Mouse (Mus musculus) v-Abl transformed pro-B cells (cell line): ENCODE measurements around the gene Hyal1.

Experiments used
- in situ Hi-C, 2 experiments: fragments of 400-800 bp; cut with MboI; formaldehyde crosslinking; loops; one replicate each; pipeline ENCODE4 v1.15.1; 2025; ENCODE audit not compliant: unreplicated experiment in 2 of 2

The Hyal1 gene

GRCm38 (mm10) chr9:107547957-107548356 lies 28.8 kb upstream of the Hyal1 start:
- in situ Hi-C loops: loop anchor here (25.0 kb wide), 2 partner anchors 1386 to 1539 kb away; partner anchors contain the start of genes Ccdc51 (in 1 of the 2), Glyctk (in 1 of the 2), Plxnb1 (in 1 of the 2) and Tma7 (in 1 of the 2)

GRCm38 (mm10) chr9:107548820-107549219 lies 27.9 kb upstream of the Hyal1 start:
- in situ Hi-C loops: loop anchor here (25.0 kb wide), 2 partner anchors 1387 to 1538 kb away; partner anchors contain the start of genes Ccdc51 (in 1 of the 2), Glyctk (in 1 of the 2), Plxnb1 (in 1 of the 2) and Tma7 (in 1 of the 2)

GRCm38 (mm10) chr9:107549297-107550074 lies 27.2 kb upstream of the Hyal1 start:
- in situ Hi-C loops: loop anchor here (25.0 kb wide), 3 partner anchors 1362 to 1538 kb away; partner anchors contain the start of genes Ccdc51 (in 1 of the 2), Glyctk (in 1 of the 2), Plxnb1 (in 1 of the 2) and Ppm1m (in 1 of the 2)

GRCm38 (mm10) chr9:107550491-107551116 lies 26.1 kb upstream of the Hyal1 start:
- in situ Hi-C loops: loop anchor here in 1 of 2 experiments (25.0 kb wide), 1 partner anchor 1363 kb away; the partner anchor contains the start of gene Ppm1m

DNA sequence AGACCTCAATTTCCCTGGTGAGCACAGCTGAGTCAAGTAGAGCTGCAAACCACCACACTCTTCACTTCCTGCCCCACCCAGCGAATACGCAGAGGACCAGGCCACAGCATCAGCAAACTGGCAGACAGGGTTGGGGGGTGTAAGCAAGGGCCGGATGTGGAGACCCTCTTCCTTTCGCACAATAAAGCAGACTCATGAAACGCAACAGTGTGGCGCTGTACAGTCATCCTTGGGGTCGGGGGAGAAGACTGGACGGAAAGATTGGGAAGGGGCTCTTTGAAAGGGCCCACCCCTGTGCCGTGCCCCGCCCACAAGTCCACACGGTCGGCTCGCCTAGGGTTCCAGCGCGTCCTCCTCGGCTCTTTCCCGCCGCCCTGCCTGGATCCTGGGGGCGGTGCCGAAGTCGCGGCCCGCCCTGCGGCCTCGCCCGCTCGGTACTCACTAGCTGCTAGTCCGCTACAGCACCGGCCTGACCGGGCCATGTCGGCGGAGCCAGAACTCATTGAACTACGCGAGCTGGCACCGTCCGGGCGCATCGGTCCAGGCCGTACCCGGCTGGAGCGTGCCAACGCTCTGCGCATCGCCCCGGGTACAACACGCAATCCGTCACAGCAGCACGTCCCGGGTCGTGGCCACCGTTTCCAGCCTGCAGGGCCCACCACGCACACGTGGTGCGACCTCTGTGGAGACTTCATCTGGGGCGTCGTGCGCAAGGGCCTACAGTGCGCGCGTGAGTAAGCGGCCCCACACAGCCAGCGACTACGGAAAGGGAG lies 25.4 kb upstream of the Hyal1 start, which contains the start of gene Rassf1:
Gene Rassf1 (plus strand): TSS at position 439 of the 773 bp plus-strand sequence.
- in situ Hi-C loops: loop anchor here in 1 of 2 experiments (25.0 kb wide), 1 partner anchor 1364 kb away; the partner anchor contains the start of gene Ppm1m

- in situ Hi-C loops: loop anchor here in 1 of 2 experiments (25.0 kb wide), 1 partner anchor 1365 kb away; the partner anchor contains the start of gene Ppm1m
Measured at GRCm38 (mm10) chr9:107551890-107552355, 24.8 kb upstream of the Hyal1 start.

DNA sequence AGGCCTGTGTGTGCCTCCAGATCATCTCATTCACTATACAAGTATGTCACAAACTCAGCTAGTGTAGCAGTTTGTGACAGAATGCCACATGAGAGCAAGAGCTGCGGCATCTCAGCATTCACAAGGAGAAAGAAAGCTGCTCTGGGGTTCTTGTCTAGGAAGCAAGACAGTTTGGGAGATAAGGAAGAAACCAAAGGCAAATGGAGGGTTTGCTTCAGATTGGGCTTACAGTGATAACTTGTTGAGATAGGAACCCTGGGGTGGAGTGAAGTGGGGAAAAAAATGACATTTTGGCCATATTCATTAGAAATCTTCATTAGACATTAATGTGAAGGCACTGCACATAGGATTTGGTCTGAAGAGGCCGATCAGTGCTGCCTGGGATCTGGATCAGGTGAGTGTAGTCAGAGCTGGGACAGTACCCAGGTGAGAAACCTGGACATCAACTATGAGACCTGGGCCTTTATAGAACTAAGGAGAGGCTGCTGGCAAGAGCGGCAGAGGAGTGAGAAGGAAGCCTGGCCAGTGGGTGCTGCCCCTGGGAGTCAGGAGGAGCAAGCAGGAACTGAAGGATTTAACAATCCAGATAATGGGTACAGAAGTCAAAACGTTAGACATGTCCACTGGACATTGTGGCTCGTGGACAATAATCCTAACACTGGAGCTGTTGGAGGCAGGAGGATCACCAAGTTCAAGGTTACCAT lies 23.9 kb upstream of the Hyal1 start:
- in situ Hi-C loops: loop anchor here in 1 of 2 experiments (25.0 kb wide), 1 partner anchor 1366 kb away; the partner anchor contains the start of gene Ppm1m

DNA sequence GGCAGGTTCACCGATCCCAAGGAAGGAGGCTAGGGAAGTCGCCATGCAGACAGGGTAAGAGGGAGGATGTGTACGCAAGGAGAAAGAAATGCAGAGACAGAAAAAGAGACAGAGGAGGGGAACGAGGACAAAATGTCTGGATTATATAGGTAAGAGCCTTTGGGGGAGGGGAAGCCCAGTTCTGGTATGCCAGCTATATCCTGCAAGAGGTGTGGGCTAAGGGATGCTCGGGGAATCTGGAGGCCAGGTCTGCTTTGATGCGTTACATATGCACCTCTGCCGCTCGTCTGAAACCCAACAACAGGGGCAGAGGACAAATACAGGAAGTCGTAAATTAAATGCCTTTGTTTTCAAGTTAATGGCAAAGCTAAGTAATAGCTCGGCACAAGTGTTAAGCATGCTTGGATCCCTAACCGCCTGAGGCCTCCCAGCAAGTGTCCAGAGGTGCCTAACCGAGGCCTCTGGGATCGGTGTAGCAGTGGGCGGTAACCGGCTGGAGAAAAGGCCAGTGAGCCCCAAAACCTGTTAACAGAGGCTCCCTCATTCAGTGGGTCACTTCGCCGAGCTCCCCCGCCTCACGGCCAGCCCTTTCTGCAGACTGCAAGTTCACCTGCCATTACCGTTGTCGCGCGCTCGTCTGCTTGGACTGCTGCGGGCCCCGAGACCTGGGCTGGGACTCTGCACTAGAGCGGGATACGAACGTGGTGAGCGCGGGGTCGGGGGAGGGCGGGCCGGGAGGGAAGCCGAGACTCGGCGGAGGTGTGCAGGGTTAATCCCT lies 23.0 kb upstream of the Hyal1 start:
- in situ Hi-C loops: loop anchor here in 1 of 2 experiments (25.0 kb wide), 1 partner anchor 1366 kb away; the partner anchor contains the start of gene Ppm1m

- in situ Hi-C loops: loop anchor here in 1 of 2 experiments (25.0 kb wide), 1 partner anchor 1367 kb away; the partner anchor contains the start of gene Ppm1m
Measured at GRCm38 (mm10) chr9:107554319-107554825, 22.4 kb upstream of the Hyal1 start.

DNA sequence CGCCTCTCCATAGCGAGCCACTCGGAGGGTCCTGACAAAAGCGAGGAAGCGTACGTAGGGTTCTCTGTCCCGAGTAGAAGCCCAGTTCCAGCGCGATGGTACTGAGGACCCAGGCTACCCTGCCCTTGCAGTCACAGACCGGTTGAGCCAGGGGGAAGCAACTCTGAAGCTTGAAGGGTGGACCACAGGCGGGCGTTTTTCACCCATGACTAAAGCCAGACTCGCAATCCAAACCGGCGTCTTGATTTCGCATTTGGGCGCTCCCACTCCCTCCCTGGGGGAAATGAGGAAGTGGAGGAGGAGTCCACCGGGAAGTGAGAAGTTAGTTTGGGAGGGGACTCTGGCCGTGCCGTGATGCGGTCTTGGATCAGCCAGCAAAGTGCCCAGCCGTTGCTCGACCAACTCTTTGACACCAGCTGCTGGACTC lies 21.7 kb upstream of the Hyal1 start:
- in situ Hi-C loops: loop anchor here in 1 of 2 experiments (25.0 kb wide), 1 partner anchor 1368 kb away; the partner anchor contains the start of gene Ppm1m

- in situ Hi-C loops: loop anchor here in 1 of 2 experiments (25.0 kb wide), 1 partner anchor 1368 kb away; the partner anchor contains the start of gene Ppm1m
Measured at GRCm38 (mm10) chr9:107555701-107556100, 21.0 kb upstream of the Hyal1 start.

DNA sequence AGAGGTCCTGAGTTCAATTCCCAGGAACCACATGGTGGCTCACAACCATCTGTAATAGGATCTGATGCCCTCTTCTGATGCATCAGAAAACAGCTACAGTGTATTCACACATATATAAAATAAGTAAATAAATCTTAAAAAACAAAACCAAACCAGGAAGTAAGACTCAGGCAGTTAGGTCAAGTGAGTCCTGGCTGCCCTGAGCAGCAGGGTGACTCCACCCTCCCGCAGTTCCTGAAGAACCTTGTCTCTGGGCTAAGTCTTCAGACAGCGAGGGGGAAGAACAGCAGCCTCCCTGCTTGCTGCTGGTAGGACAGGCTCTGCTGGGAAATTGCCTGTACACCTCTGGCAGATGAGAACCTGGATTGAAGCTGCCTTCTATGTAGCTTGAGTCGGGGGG lies 20.4 kb upstream of the Hyal1 start:
- in situ Hi-C loops: loop anchor here in 1 of 2 experiments (25.0 kb wide), 1 partner anchor 1369 kb away; the partner anchor contains the start of gene Ppm1m

DNA sequence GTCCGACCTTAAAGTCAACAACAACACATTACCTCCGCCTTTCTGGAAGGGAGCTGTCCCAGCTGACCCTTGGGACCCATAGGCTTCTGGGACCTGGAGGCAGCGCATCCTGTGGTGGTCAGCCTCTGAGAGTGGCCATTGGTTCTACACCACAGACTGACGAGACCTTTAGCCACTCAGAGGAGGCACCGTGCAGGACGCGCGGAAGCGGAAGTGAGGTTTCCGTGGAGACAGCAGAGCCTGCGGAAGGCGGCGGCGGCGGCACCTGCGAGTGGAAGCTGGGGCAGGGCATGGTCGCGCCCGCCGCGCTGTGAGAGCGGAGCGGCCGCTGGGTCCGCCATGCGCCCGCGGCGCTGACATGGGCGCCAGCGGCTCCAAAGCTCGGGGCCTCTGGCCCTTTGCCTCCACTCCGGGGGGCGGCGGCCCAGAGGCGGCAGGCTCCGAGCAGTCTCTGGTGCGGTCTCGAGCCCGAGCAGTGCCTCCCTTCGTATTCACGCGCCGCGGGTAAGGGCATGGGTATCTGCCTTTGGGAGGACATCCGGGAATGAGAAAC lies 13.6 kb upstream of the Hyal1 start, which contains the start of gene Tusc2:
Gene Tusc2 (plus strand): TSS at position 227 of the 553 bp plus-strand sequence.
- in situ Hi-C loops: loop anchor here in 1 of 2 experiments (25.0 kb wide), 1 partner anchor 1376 kb away; the partner anchor contains the start of gene Ppm1m

DNA sequence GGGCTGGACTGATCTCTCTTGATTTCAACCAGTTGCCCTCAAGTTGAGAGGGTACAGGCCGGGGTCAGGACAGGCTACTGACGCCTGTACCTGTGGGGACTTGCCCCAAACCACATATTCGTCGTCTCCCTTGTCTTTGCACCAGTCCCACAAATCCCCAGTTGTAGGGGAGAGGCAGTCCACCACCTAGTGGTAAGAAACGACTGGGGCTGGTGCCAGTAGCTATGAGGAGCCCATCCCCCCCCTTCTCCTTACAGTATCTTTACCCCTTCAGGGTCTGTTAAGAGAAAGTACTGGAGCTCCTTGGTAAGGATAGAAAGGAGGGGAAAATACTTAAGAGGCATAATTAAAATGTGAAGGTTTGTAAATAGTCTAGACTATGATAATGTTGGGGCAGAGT lies 11.2 kb upstream of the Hyal1 start:
- in situ Hi-C loops: loop anchor here in 1 of 2 experiments (25.0 kb wide), 1 partner anchor 1378 kb away; the partner anchor contains the start of gene Ppm1m

DNA sequence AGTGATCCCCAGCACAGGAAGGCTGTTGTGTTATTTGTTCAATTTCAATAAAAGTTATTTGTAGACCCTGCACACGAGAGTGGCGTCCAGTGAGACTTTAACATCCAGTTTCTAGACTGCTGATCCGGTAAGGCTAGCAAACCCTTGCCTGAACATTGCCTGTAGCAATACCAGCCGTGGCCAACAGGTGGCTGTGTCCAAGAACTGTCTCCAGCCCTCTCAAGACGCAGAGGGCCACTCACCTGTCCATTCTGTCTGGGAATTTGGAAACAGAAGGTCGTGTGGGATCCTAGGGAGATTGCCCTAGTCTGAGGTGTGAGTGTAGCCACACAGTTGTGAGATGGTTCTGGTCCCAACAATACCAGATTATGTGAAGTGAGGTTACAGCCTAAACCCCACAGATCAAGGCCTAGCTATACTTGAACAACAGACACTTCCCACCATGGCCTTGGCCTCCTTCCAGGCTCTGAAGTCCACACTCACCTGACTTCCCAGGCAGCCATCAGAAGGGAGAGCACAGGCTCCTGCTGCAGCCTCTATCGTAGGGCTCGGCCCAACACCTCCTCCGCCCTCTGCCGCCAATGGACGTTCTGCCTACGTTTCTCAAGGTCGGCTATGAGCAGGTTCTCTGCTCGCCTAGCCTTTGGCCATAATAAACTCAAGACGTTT lies 10.6 kb upstream of the Hyal1 start:
- in situ Hi-C loops: loop anchor here in 1 of 2 experiments (25.0 kb wide), 1 partner anchor 1379 kb away; the partner anchor contains the start of gene Ppm1m

- in situ Hi-C loops: loop anchor here in 1 of 2 experiments (25.0 kb wide), 1 partner anchor 1380 kb away; the partner anchor contains the start of gene Ppm1m
Measured at GRCm38 (mm10) chr9:107566855-107567254, 9.9 kb upstream of the Hyal1 start.
